Mouse (Mus musculus) neural tube, embryonic 11.5 days (tissue): ENCODE measurements around the gene Bcs1l. TPM values are rescaled to one million over a fixed set of nuclear protein-coding genes. Genes with fewer than 3 reads are reported as not detected.

Experiments
- ATAC-seq: fragments of 200-750 bp; cut with Nextera tagmentation; 2 replicates; pipeline ENCODE4 v1.8.0; 2017; ENCODE audit warnings: moderate number of reproducible peaks, mild to moderate bottlenecking, moderate TSS enrichment, moderate library complexity; ENCODE audit not compliant: insufficient read depth, low FRiP score, low TSS enrichment
- DNase-seq: peaks from one replicate; pipeline ENCODE4 v3.0.0-alpha.2; 2015; ENCODE audit warnings: low spot score
- H3K27ac ChIP-seq: fragments of 300-500 bp; sonication (generic); 2 replicates; pipeline ENCODE4 v1.5.1; 2014; ENCODE audit warnings: low read depth, mild to moderate bottlenecking, low read length
- H3K27me3 ChIP-seq: fragments of 300-500 bp; sonication (generic); 2 replicates; pipeline ENCODE4 v1.6.1; 2014; ENCODE audit warnings: mild to moderate bottlenecking, low read length, mixed read lengths; ENCODE audit not compliant: control insufficient read depth, insufficient read depth
- H3K36me3 ChIP-seq: fragments of 300-500 bp; sonication (generic); 2 replicates; pipeline ENCODE4 v1.6.1; 2014; ENCODE audit warnings: mild to moderate bottlenecking, low read length, moderate library complexity, mixed read lengths; ENCODE audit not compliant: control insufficient read depth, insufficient read depth
- H3K4me1 ChIP-seq: fragments of 300-500 bp; sonication (generic); 2 replicates; pipeline ENCODE4 v1.6.1; 2014; ENCODE audit warnings: low read length, mixed read lengths; ENCODE audit not compliant: control insufficient read depth, insufficient read depth
- H3K4me2 ChIP-seq: fragments of 300-500 bp; sonication (generic); 2 replicates; pipeline ENCODE4 v1.6.1; 2014; ENCODE audit warnings: low read depth, mild to moderate bottlenecking, moderate library complexity
- H3K4me3 ChIP-seq: fragments of 300-500 bp; sonication (generic); 2 replicates; pipeline ENCODE4 v1.5.1; 2014; ENCODE audit warnings: low read depth, low read length
- H3K9ac ChIP-seq: fragments of 300-500 bp; sonication (generic); 2 replicates; pipeline ENCODE4 v1.6.1; 2014; ENCODE audit warnings: mild to moderate bottlenecking, low read length
- H3K9me3 ChIP-seq: fragments of 300-500 bp; sonication (generic); 2 replicates; pipeline ENCODE4 v1.6.1; 2016; ENCODE audit warnings: low read length; ENCODE audit not compliant: control insufficient read depth
- WGBS: fragments of 180-500 bp; shearing (Covaris S2); extraction: QIAGEN DNeasy Blood & Tissue Kit; methylation state at CpG from one replicate; pipeline ENCODE4 v1.1.7; 2014; 5-methylcytosine and 5-hydroxymethylcytosine counted together
- polyA plus RNA-seq: library from polyadenylated mRNA; unstranded; fragments of >200 nt; fragmentation: Nextera tagmentation; extraction: Ambion mirVana; gene quantifications from 2 replicates; pipeline ENCODE4 v1.2.1, GENCODE M21; 2014

Gene Bcs1l
- 20.3 and 21.2 TPM in 2 replicates for polyA plus RNA-seq

- peaks cover 13% of the 10 kb centered on the region for H3K4me1 ChIP-seq
- under 1% methylated on average over 47 of the region's 48 CpGs for WGBS
- peak within 1 kb of the TSS; percentile 67 for H3K27ac ChIP-seq
- ATAC-seq (peak; percentile 99), DNase-seq (peak; percentile 98)
- no peaks in the 10 kb centered on the region for H3K27me3 ChIP-seq
- peaks cover 5% of the 10 kb centered on the region; the same call in 1 of the 2 replicates for H3K36me3 ChIP-seq
- H3K9ac ChIP-seq = peak within 1 kb of the TSS; percentile 79
- peak within 1 kb of the TSS; percentile 93 for H3K4me3 ChIP-seq
- H3K9me3 ChIP-seq = no peaks in the 10 kb centered on the region
- H3K4me2 ChIP-seq = peak within 1 kb of the TSS; percentile 89
Observed at GRCm38 (mm10) chr1:74587773-74588445, at the start of gene Bcs1l, which contains the start of gene Zfp142. Gene Bcs1l, plus strand, starts transcription at chr1:74588289. Gene Zfp142, minus strand, starts transcription at chr1:74588246.

GRCm38 (mm10) chr1:74538650-74539049 lies 49.4 kb upstream of the Bcs1l start:
- Histone ChIP-seq H3K9ac (no peak overlapping the region), H3K36me3 (no peaks in the 10 kb centered on the region), H3K27ac (no peak overlapping the region), H3K9me3 (no peaks in the 10 kb centered on the region), H3K4me3 (no peak overlapping the region), H3K4me1 (peaks cover 6% of the 10 kb centered on the region; the same call in 1 of the 2 replicates), H3K27me3 (no peaks in the 10 kb centered on the region), H3K4me2 (no peak overlapping the region)
- ATAC-seq = no peak
- DNase-seq = no peak

GRCm38 (mm10) chr1:74542451-74542961 lies 45.6 kb upstream of the Bcs1l start, which contains the start of gene Plcd4:
Gene Plcd4, plus strand, starts transcription at chr1:74542888.
- no peaks in the 10 kb centered on the region for H3K9me3 ChIP-seq
- H3K27ac ChIP-seq = no peak within 1 kb of the TSS
- H3K4me2 ChIP-seq = no peak within 1 kb of the TSS
- H3K4me1 ChIP-seq = peaks cover 6% of the 10 kb centered on the region; the same call in 1 of the 2 replicates
- H3K9ac ChIP-seq = peak within 1 kb of the TSS; percentile 26; the same call in 1 of the 2 replicates
- H3K27me3 ChIP-seq = no peaks in the 10 kb centered on the region
- DNase-seq = no peak
- 5% methylated on average over 6 of the region's 6 CpGs for WGBS
- no peaks in the 10 kb centered on the region for H3K36me3 ChIP-seq
- ATAC-seq = no peak
- no peak within 1 kb of the TSS for H3K4me3 ChIP-seq

GRCm38 (mm10) chr1:74544184-74544583 lies 43.9 kb upstream of the Bcs1l start, which contains the start of gene Usp37:
Gene Usp37, minus strand, starts transcription at chr1:74544284.
- Histone ChIP-seq H3K9ac (no peak within 1 kb of the TSS), H3K9me3 (no peaks in the 10 kb centered on the region), H3K27me3 (no peaks in the 10 kb centered on the region), H3K4me2 (no peak within 1 kb of the TSS), H3K27ac (no peak within 1 kb of the TSS), H3K4me1 (peaks cover 6% of the 10 kb centered on the region; the same call in 1 of the 2 replicates), H3K36me3 (no peaks in the 10 kb centered on the region), H3K4me3 (no peak within 1 kb of the TSS)
- 41% methylated on average over 4 of the region's 4 CpGs for WGBS
- DNase-seq = no peak
- no peak for ATAC-seq

GRCm38 (mm10) chr1:74559061-74559460 lies 29.0 kb upstream of the Bcs1l start:
- no peak overlapping the region for H3K9ac ChIP-seq
- WGBS = 86% methylated on average over 5 of the region's 5 CpGs
- H3K4me2 ChIP-seq = no peak overlapping the region
- H3K9me3 ChIP-seq = no peaks in the 10 kb centered on the region
- no peaks in the 10 kb centered on the region for H3K4me1 ChIP-seq
- no peaks in the 10 kb centered on the region for H3K27me3 ChIP-seq
- no peak for DNase-seq
- no peak overlapping the region for H3K4me3 ChIP-seq
- no peak for ATAC-seq
- no peaks in the 10 kb centered on the region for H3K36me3 ChIP-seq
- H3K27ac ChIP-seq = no peak overlapping the region

GRCm38 (mm10) chr1:74565834-74566233 lies 22.3 kb upstream of the Bcs1l start:
- H3K27ac ChIP-seq = no peak overlapping the region
- DNase-seq = no peak
- 88% methylated on average over 6 of the region's 6 CpGs for WGBS
- no peaks in the 10 kb centered on the region for H3K4me1 ChIP-seq
- H3K9ac ChIP-seq = no peak overlapping the region
- no peaks in the 10 kb centered on the region for H3K9me3 ChIP-seq
- peaks cover 18% of the 10 kb centered on the region for H3K36me3 ChIP-seq
- no peak overlapping the region for H3K4me2 ChIP-seq
- no peaks in the 10 kb centered on the region for H3K27me3 ChIP-seq
- no peak overlapping the region for H3K4me3 ChIP-seq
- ATAC-seq = no peak

GRCm38 (mm10) chr1:74569739-74570719 lies 18.1 kb upstream of the Bcs1l start:
- H3K36me3 ChIP-seq = peaks cover 25% of the 10 kb centered on the region
- no peaks in the 10 kb centered on the region for H3K27me3 ChIP-seq
- H3K4me2 ChIP-seq = no peak overlapping the region
- H3K4me1 ChIP-seq = no peaks in the 10 kb centered on the region
- DNase-seq (no peak), ATAC-seq (no peak)
- WGBS = 91% methylated on average over 29 of the region's 29 CpGs
- no peak overlapping the region for H3K9ac ChIP-seq
- no peak overlapping the region for H3K4me3 ChIP-seq
- H3K9me3 ChIP-seq = no peaks in the 10 kb centered on the region
- no peak overlapping the region for H3K27ac ChIP-seq

GRCm38 (mm10) chr1:74582621-74583020 lies 5.5 kb upstream of the Bcs1l start:
- no peak overlapping the region for H3K9ac ChIP-seq
- H3K4me2 ChIP-seq = no peak overlapping the region
- WGBS = 80% methylated on average over 3 of the region's 3 CpGs
- peaks cover 8% of the 10 kb centered on the region for H3K4me1 ChIP-seq
- no peaks in the 10 kb centered on the region for H3K27me3 ChIP-seq
- H3K27ac ChIP-seq = no peak overlapping the region
- peaks cover 10% of the 10 kb centered on the region for H3K36me3 ChIP-seq
- no peaks in the 10 kb centered on the region for H3K9me3 ChIP-seq
- ATAC-seq (no peak), DNase-seq (no peak)
- H3K4me3 ChIP-seq = no peak overlapping the region
